Mouse (Mus musculus): ENCODE measurements at regions not wholly inside any gene's neighbourhood (a gene's known extent, or its start where the extent isn't known, plus 50 kb on each side); places are given as distances from the start of the nearest gene placed in this dataset.

DNA sequence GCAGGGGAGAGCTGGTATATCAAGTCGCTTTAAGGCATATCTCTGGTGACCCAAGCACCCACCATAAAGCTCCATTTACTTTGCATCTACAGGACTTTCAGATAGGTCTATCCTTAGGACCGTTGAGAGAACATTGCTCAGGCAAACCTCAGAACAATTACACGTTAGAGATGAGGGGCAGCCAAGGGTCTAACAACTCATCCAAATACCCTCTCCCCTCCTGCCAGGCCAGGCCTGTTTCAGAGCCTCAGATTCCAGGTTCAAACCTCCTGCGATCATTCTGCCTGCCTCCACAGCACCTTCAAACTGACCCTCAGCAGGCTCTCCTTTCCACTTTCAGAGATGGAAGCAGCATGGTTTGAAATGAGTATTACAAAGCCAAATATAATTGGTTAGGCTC, 331.0 kb upstream of the Zfp637 start:
- TF ChIP-seq CTCF (IDR thresholded peaks at IDR 0.05; ENCODE audit: low read depth, low read length) (no peak), POLR2A (IDR thresholded peaks at IDR 0.05; ENCODE audit: borderline replicate concordance, low read depth, low read length) (no peak)
- no peak overlapping the region for H3K4me3 ChIP-seq (ENCODE audit: insufficient read depth, low read length)
- H3K27ac ChIP-seq (ENCODE audit: insufficient read depth, low read depth, low read length): no peak overlapping the region
- H3K4me1 ChIP-seq (ENCODE audit: control insufficient read depth, insufficient read depth, low read length): peaks cover 5% of the 10 kb centered on the region; the same call in 1 of the 2 replicates

GRCm38 (mm10) chr6:117514831-117515230, 326.1 kb upstream of the Zfp637 start:
- TF ChIP-seq POLR2A (IDR thresholded peaks at IDR 0.05; ENCODE audit: borderline replicate concordance, low read depth, low read length): no peak
- TF ChIP-seq CTCF (IDR thresholded peaks at IDR 0.05; ENCODE audit: low read depth, low read length): no peak
- Histone ChIP-seq H3K4me3 (ENCODE audit: insufficient read depth, low read length) (no peak overlapping the region), H3K27ac (ENCODE audit: insufficient read depth, low read depth, low read length) (no peak overlapping the region), H3K4me1 (ENCODE audit: control insufficient read depth, insufficient read depth, low read length) (no peaks in the 10 kb centered on the region)

- H3K4me1 ChIP-seq (ENCODE audit: control insufficient read depth, insufficient read depth, low read length): no peaks in the 10 kb centered on the region
- TF ChIP-seq CTCF (IDR thresholded peaks at IDR 0.05; ENCODE audit: low read depth, low read length): no peak
- TF ChIP-seq POLR2A (IDR thresholded peaks at IDR 0.05; ENCODE audit: borderline replicate concordance, low read depth, low read length): no peak
- H3K27ac ChIP-seq (ENCODE audit: insufficient read depth, low read depth, low read length): no peak overlapping the region
- no peak overlapping the region for H3K4me3 ChIP-seq (ENCODE audit: insufficient read depth, low read length)
Measured at GRCm38 (mm10) chr6:117516906-117517305, 324.1 kb upstream of the Zfp637 start.

GRCm38 (mm10) chr6:117518939-117519338, 322.0 kb upstream of the Zfp637 start:
- TF ChIP-seq POLR2A (IDR thresholded peaks at IDR 0.05; ENCODE audit: borderline replicate concordance, low read depth, low read length) (no peak), CTCF (IDR thresholded peaks at IDR 0.05; ENCODE audit: low read depth, low read length) (no peak)
- Histone ChIP-seq H3K27ac (ENCODE audit: insufficient read depth, low read depth, low read length) (no peak overlapping the region), H3K4me3 (ENCODE audit: insufficient read depth, low read length) (no peak overlapping the region), H3K4me1 (ENCODE audit: control insufficient read depth, insufficient read depth, low read length) (no peaks in the 10 kb centered on the region)

GRCm38 (mm10) chr6:117519466-117519865, 321.5 kb upstream of the Zfp637 start:
- Histone ChIP-seq H3K27ac (ENCODE audit: insufficient read depth, low read depth, low read length) (no peak overlapping the region), H3K4me3 (ENCODE audit: insufficient read depth, low read length) (no peak overlapping the region), H3K4me1 (ENCODE audit: control insufficient read depth, insufficient read depth, low read length) (no peaks in the 10 kb centered on the region)
- TF ChIP-seq CTCF (IDR thresholded peaks at IDR 0.05; ENCODE audit: low read depth, low read length) (no peak), POLR2A (IDR thresholded peaks at IDR 0.05; ENCODE audit: borderline replicate concordance, low read depth, low read length) (no peak)

DNA sequence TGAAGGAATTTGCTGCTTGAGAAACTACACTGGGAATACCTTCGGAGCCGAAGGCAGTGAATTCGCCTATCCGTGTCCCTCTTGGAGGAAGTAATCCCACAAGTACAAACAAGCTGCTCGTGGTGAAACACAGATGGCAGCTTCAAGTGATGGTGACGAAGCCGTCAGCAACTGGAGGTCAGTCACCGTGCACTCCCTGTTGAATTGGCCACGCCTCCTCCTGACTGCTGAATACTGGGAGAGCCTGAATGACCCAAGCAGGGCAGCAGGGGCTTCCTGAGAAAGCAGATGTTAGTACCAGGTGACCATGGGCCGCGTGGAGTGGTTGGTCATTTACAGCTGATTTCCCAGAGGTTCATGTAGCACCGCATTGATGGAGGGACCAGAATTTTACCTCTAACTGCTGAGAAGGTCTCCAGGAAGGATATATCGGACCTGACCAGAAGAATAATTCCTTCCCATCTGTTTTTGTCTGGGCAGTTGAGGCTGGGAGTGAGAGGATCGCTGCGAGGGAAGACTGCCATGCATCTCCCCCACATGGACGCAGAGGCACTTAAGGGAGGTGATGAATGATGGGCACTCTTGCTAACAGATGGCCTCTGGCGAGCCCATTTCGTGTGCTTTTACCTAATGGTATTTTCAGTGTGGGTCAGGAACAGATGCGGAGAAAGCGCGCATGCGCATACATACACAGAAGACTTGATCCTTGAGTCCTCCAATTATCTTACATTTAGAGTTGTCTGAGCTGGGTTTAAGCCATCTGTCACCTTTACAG, 314.6 kb upstream of the Zfp637 start:
- Histone ChIP-seq H3K4me1 (ENCODE audit: control insufficient read depth, insufficient read depth, low read length) (no peaks in the 10 kb centered on the region), H3K27ac (ENCODE audit: insufficient read depth, low read depth, low read length) (no peak overlapping the region), H3K4me3 (ENCODE audit: insufficient read depth, low read length) (no peak overlapping the region)
- TF ChIP-seq POLR2A (IDR thresholded peaks at IDR 0.05; ENCODE audit: borderline replicate concordance, low read depth, low read length) (no peak), CTCF (IDR thresholded peaks at IDR 0.05; ENCODE audit: low read depth, low read length) (no peak)

DNA sequence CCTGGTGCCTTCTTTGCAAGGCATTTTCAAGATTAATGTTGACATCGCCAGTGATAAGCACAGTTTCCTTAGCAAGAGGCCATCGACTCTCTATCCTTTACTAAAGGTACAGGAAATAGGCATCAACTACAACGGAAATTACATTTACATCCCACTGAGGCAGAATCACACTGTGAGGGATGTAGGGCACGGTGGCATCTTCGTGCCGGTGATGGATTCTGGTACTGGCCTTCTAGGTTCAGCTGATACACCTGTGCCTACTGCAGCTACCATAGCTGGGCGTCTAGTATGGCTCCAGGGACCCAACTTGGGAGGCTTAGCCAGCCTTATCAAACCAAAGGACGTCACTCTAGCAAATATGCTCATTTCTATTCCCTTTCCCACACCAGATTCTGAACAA, 313.5 kb upstream of the Zfp637 start:
- H3K27ac ChIP-seq (ENCODE audit: insufficient read depth, low read depth, low read length): no peak overlapping the region
- H3K4me3 ChIP-seq (ENCODE audit: insufficient read depth, low read length): no peak overlapping the region
- TF ChIP-seq CTCF (IDR thresholded peaks at IDR 0.05; ENCODE audit: low read depth, low read length) (no peak), POLR2A (IDR thresholded peaks at IDR 0.05; ENCODE audit: borderline replicate concordance, low read depth, low read length) (no peak)
- no peaks in the 10 kb centered on the region for H3K4me1 ChIP-seq (ENCODE audit: control insufficient read depth, insufficient read depth, low read length)

GRCm38 (mm10) chr6:117534149-117534548, 306.8 kb upstream of the Zfp637 start:
- Histone ChIP-seq H3K4me3 (ENCODE audit: insufficient read depth, low read length) (no peak overlapping the region), H3K4me1 (ENCODE audit: control insufficient read depth, insufficient read depth, low read length) (no peaks in the 10 kb centered on the region), H3K27ac (ENCODE audit: insufficient read depth, low read depth, low read length) (no peak overlapping the region)
- no peak for TF ChIP-seq CTCF (IDR thresholded peaks at IDR 0.05; ENCODE audit: low read depth, low read length)
- TF ChIP-seq POLR2A (IDR thresholded peaks at IDR 0.05; ENCODE audit: borderline replicate concordance, low read depth, low read length): no peak

- H3K27ac ChIP-seq (ENCODE audit: insufficient read depth, low read depth, low read length): no peak overlapping the region
- H3K4me1 ChIP-seq (ENCODE audit: control insufficient read depth, insufficient read depth, low read length): no peaks in the 10 kb centered on the region
- TF ChIP-seq CTCF (IDR thresholded peaks at IDR 0.05; ENCODE audit: low read depth, low read length) (no peak), POLR2A (IDR thresholded peaks at IDR 0.05; ENCODE audit: borderline replicate concordance, low read depth, low read length) (no peak)
- H3K4me3 ChIP-seq (ENCODE audit: insufficient read depth, low read length): no peak overlapping the region
Measured at GRCm38 (mm10) chr6:117534991-117535390, 306.0 kb upstream of the Zfp637 start.

DNA sequence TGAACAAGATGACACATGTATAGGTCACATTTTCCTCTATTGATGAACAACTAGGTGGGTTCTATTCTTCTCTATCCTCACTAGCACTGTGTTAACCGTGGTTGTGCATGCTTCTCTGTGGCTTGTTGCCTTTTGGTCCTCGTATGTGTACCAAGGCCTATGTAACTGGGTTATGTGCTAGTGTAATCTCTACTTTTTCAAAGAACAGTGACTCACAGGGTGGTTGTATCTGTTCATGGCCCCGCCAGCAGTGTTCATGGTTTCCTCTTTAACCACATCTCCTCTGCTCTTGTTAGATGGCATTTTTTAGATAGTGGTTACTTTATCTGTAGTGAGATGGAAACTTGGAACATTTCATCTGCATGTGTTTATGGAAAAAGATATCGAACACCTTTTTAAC, 304.9 kb upstream of the Zfp637 start:
- H3K4me3 ChIP-seq (ENCODE audit: insufficient read depth, low read length): no peak overlapping the region
- TF ChIP-seq POLR2A (IDR thresholded peaks at IDR 0.05; ENCODE audit: borderline replicate concordance, low read depth, low read length) (no peak), CTCF (IDR thresholded peaks at IDR 0.05; ENCODE audit: low read depth, low read length) (no peak)
- no peaks in the 10 kb centered on the region for H3K4me1 ChIP-seq (ENCODE audit: control insufficient read depth, insufficient read depth, low read length)
- H3K27ac ChIP-seq (ENCODE audit: insufficient read depth, low read depth, low read length): no peak overlapping the region
